13 mouse cellular contexts compared by ENCODE assay signal in the genomic region with DNA sequence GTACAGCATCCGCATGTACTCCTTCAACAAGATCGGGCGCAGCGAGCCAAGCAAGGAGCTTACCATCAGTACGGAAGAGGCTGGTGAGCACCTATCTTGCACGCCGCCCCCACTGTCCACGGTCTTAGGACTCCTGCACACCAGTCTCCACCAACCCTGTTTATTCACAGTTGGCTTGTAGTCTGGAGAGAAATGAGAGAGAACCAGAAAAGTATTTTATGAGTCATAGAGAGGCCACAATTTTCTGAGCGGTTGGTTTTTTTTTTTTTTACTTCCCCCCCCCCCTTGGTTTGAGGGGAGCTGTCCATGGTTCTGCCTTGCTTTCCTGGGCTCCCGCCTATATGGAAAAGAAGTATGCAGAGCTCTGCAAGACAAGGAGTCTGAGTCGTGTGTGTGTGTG.
A peak's percentile ranks its signal among the peaks of the same experiment; 100 is the strongest.
DNase-seq lines count a peak whose midpoint lies in the region; ATAC-seq and TF ChIP-seq lines count a peak whose summit lies in the region.
"Had no signal": no experiment of that assay in that cellular context is flagged by ENCODE, and none has a peak within 500 bp of the region (broad histone marks: within the 10 kb centered on the region; RNA-seq: fewer than 3 reads in every experiment).

No protein-coding gene starts in this region.

- peak; percentile 13 for DNase-seq in heart, postnatal 0 days (ENCODE audit: low spot score)
- DNase-seq in right cerebral cortex, postnatal 25 days = peak; percentile 33
- no peak for DNase-seq in right cerebral cortex, postnatal 10 days (ENCODE audit: low spot score in 2 of 2)
- peak; percentile 40 for DNase-seq in embryo, embryonic 11 days
- DNase-seq in stomach, postnatal 0 days (ENCODE audit: low spot score) = peak; percentile 23
- DNase-seq: heart, adult 11 months; thymus, adult 2 months had no signal

- H3K27ac ChIP-seq in heart, postnatal 0 days (ENCODE audit: low read depth) = no peak overlapping the region
- H3K27ac ChIP-seq in heart, embryonic 11.5 days (ENCODE audit: low read depth, low read length) = no peak overlapping the region
- H3K27ac ChIP-seq in stomach, postnatal 0 days (replicated peaks) = no peak overlapping the region
- no peak overlapping the region for H3K27ac ChIP-seq in forebrain, embryonic 16.5 days (ENCODE audit: low read length)
- H3K27ac ChIP-seq in forebrain, embryonic 12.5 days = no peak overlapping the region
- H3K27ac ChIP-seq: hindbrain, embryonic 15.5 days; liver, embryonic 14.5 days had no signal

- H3K9me3 ChIP-seq in heart, postnatal 0 days (replicated peaks; ENCODE audit: control insufficient read depth, low read length) = no peaks in the 10 kb centered on the region
- no peaks in the 10 kb centered on the region for H3K9me3 ChIP-seq in heart, embryonic 11.5 days (replicated peaks; ENCODE audit: control insufficient read depth, low read length)
- no peaks in the 10 kb centered on the region for H3K9me3 ChIP-seq in stomach, postnatal 0 days (ENCODE audit: control insufficient read depth, low read length)
- H3K9me3 ChIP-seq in forebrain, embryonic 16.5 days (ENCODE audit: control insufficient read depth, low read length) = no peaks in the 10 kb centered on the region
- H3K9me3 ChIP-seq in forebrain, embryonic 12.5 days = no peaks in the 10 kb centered on the region
- H3K9me3 ChIP-seq: hindbrain, embryonic 15.5 days had no signal

- no peaks in the 10 kb centered on the region for H3K4me1 ChIP-seq in heart, postnatal 0 days (ENCODE audit: control insufficient read depth, insufficient read depth)
- no peaks in the 10 kb centered on the region for H3K4me1 ChIP-seq in heart, embryonic 11.5 days (ENCODE audit: control insufficient read depth, insufficient read depth, low read length)
- H3K4me1 ChIP-seq in stomach, postnatal 0 days (replicated peaks; ENCODE audit: control insufficient read depth, insufficient read depth) = no peaks in the 10 kb centered on the region
- peaks cover 3% of the 10 kb centered on the region for H3K4me1 ChIP-seq in forebrain, embryonic 16.5 days (replicated peaks; ENCODE audit: control insufficient read depth, insufficient read depth, low read length)
- H3K4me1 ChIP-seq in forebrain, embryonic 12.5 days = peaks cover 4% of the 10 kb centered on the region; the same call in 1 of the 2 replicates
- H3K4me1 ChIP-seq: hindbrain, embryonic 15.5 days had no signal

- no peaks in the 10 kb centered on the region for H3K36me3 ChIP-seq in heart, postnatal 0 days (replicated peaks; ENCODE audit: control insufficient read depth, insufficient read depth, low read length)
- no peaks in the 10 kb centered on the region for H3K36me3 ChIP-seq in heart, embryonic 11.5 days (ENCODE audit: control insufficient read depth, insufficient read depth, low read length)
- H3K36me3 ChIP-seq in stomach, postnatal 0 days (ENCODE audit: control insufficient read depth, insufficient read depth, low read length) = no peaks in the 10 kb centered on the region
- H3K36me3 ChIP-seq in forebrain, embryonic 16.5 days (ENCODE audit: control insufficient read depth, insufficient read depth) = 0 out of 2 replicates have a peak, but pooled peaks cover 8% of the 10 kb centered on the region
- no peaks in the 10 kb centered on the region for H3K36me3 ChIP-seq in forebrain, embryonic 12.5 days (replicated peaks)
- H3K36me3 ChIP-seq: hindbrain, embryonic 15.5 days had no signal

- no peak for TF ChIP-seq CTCF in heart, postnatal 0 days (IDR thresholded peaks at IDR 0.05; ENCODE audit: low read depth)
- no peak for TF ChIP-seq CTCF in stomach, postnatal 0 days (IDR thresholded peaks at IDR 0.05; ENCODE audit: low read depth)

- H3K4me3 ChIP-seq in heart, postnatal 0 days (ENCODE audit: low read depth, low read length) = no peak overlapping the region
- H3K4me3 ChIP-seq in heart, embryonic 11.5 days (ENCODE audit: low read depth, low read length) = no peak overlapping the region
- no peak overlapping the region for H3K4me3 ChIP-seq in stomach, postnatal 0 days (ENCODE audit: low read depth, low read length)
- no peak overlapping the region for H3K4me3 ChIP-seq in forebrain, embryonic 16.5 days (replicated peaks; ENCODE audit: low read length)
- no peak overlapping the region for H3K4me3 ChIP-seq in forebrain, embryonic 12.5 days (replicated peaks)
- H3K4me3 ChIP-seq: hindbrain, embryonic 15.5 days had no signal

- H3K9ac ChIP-seq in heart, postnatal 0 days (replicated peaks; ENCODE audit: low read depth, low read length) = no peak overlapping the region
- H3K9ac ChIP-seq in heart, embryonic 11.5 days (ENCODE audit: low read depth, low read length) = no peak overlapping the region
- H3K9ac ChIP-seq in stomach, postnatal 0 days (ENCODE audit: low read length) = no peak overlapping the region
- H3K9ac ChIP-seq in forebrain, embryonic 16.5 days (replicated peaks; ENCODE audit: low read depth, low read length) = no peak overlapping the region
- H3K9ac ChIP-seq in forebrain, embryonic 12.5 days = no peak overlapping the region
- H3K9ac ChIP-seq: hindbrain, embryonic 15.5 days; liver, embryonic 14.5 days had no signal

- H3K4me2 ChIP-seq in heart, postnatal 0 days (ENCODE audit: low read depth, low read length) = no peak overlapping the region
- no peak overlapping the region for H3K4me2 ChIP-seq in heart, embryonic 11.5 days
- no peak overlapping the region for H3K4me2 ChIP-seq in stomach, postnatal 0 days (replicated peaks; ENCODE audit: low read depth)
- H3K4me2 ChIP-seq in forebrain, embryonic 16.5 days (ENCODE audit: low read length) = no peak overlapping the region
- no peak overlapping the region for H3K4me2 ChIP-seq in forebrain, embryonic 12.5 days
- H3K4me2 ChIP-seq: hindbrain, embryonic 15.5 days had no signal

- ATAC-seq in heart, postnatal 0 days (ENCODE audit: insufficient read depth, low read depth) = no peak
- ATAC-seq in heart, embryonic 11.5 days (replicated peaks; ENCODE audit: insufficient number of reproducible peaks, low FRiP score, low TSS enrichment) = no peak
- no peak for ATAC-seq in stomach, postnatal 0 days (ENCODE audit: low FRiP score, low TSS enrichment)
- ATAC-seq in forebrain, embryonic 16.5 days = no peak
- ATAC-seq in forebrain, embryonic 12.5 days (ENCODE audit: low FRiP score) = no peak
- ATAC-seq: midbrain, embryonic 16.5 days had no signal

- 62% methylated on average over 11 of the region's 11 CpGs for WGBS in heart, postnatal 0 days
- WGBS in heart, embryonic 11.5 days (ENCODE audit: insufficient replicate concordance) = 60% methylated on average over 11 of the region's 11 CpGs
- 58% methylated on average over 11 of the region's 11 CpGs for WGBS in stomach, postnatal 0 days
- 75% methylated on average over 11 of the region's 11 CpGs for WGBS in forebrain, embryonic 16.5 days
- 73% methylated on average over 11 of the region's 11 CpGs for WGBS in forebrain, embryonic 12.5 days

- TF ChIP-seq EP300 in heart, postnatal 0 days (IDR thresholded peaks at IDR 0.05; ENCODE audit: low read depth) = no peak
- no peak for TF ChIP-seq EP300 in stomach, postnatal 0 days (optimal IDR thresholded peaks at IDR 0.05)

- H3K27me3 ChIP-seq in heart, postnatal 0 days (ENCODE audit: control insufficient read depth, insufficient read depth, low read length) = no peaks in the 10 kb centered on the region
- no peaks in the 10 kb centered on the region for H3K27me3 ChIP-seq in heart, embryonic 11.5 days (ENCODE audit: control insufficient read depth, insufficient read depth, low read length)
- H3K27me3 ChIP-seq in stomach, postnatal 0 days (ENCODE audit: control insufficient read depth, insufficient read depth, low read length) = no peaks in the 10 kb centered on the region
- H3K27me3 ChIP-seq in forebrain, embryonic 16.5 days (replicated peaks; ENCODE audit: control insufficient read depth, insufficient read depth, low read length) = no peaks in the 10 kb centered on the region
- H3K27me3 ChIP-seq in forebrain, embryonic 12.5 days = peaks cover 3% of the 10 kb centered on the region; the same call in 1 of the 2 replicates
- H3K27me3 ChIP-seq: hindbrain, embryonic 15.5 days had no signal

Comparison
In these comparisons a context has a peak if more than half of its experiments do, and no peak if none do; other contexts are left out.
1. DNase-seq: peak in heart, postnatal 0 days (single experiment), right cerebral cortex, postnatal 25 days (single experiment), embryo, embryonic 11 days (single experiment) and stomach, postnatal 0 days (single experiment); none in right cerebral cortex, postnatal 10 days (0 of 2).